Mouse (Mus musculus) gastrocnemius, postnatal 25 days (tissue): Measurements from ENCODE around the gene Kcnk3. TPM values are rescaled to one million over a fixed set of nuclear protein-coding genes. Genes with fewer than 3 reads are reported as not detected.

Source experiments
- DNase-seq: peaks from one replicate; pipeline ENCODE4 v3.0.0; 2022
- microRNA-seq, 2 experiments: library from miRNA; unstranded; fragments of <30 nt; microRNA quantifications; one replicate each; pipeline ENCODE4 v1.2.0; 2021; ENCODE audit warnings: borderline replicate concordance in 2 of 2
- total RNA-seq, 2 experiments: library from RNA; stranded (reverse); gene quantifications; 1 replicate in 1 of 2; 2 replicates in 1 of 2; pipeline ENCODE4 v1.2.3; 2021

Gene Kcnk3
- total RNA-seq, 2 experiments from 2014 or later = 0.20 to 1.4 TPM

GRCm38 (mm10) chr5:30674001-30674400, 86.0 kb downstream of the Kcnk3 start:
- no peak for DNase-seq

Small RNAs within 50 kb of the gene (microRNA-seq; reads per million reads assigned to microRNA genes)
- 0 reads per million in 2 experiments for gene Mir5625

Other genes with a start within 250 kb of the Kcnk3 start
- gene Otof, start 126.2 kb upstream of the Kcnk3 start, total RNA-seq = under 1 TPM; 0.08 to 0.18 TPM
- not detected for gene 1700001C02Rik, start 122.1 kb upstream of the Kcnk3 start, total RNA-seq
- not detected for gene Cib4, start 42.3 kb upstream of the Kcnk3 start, total RNA-seq
- gene Slc35f6, start 59.8 kb downstream of the Kcnk3 start, total RNA-seq = 10 to 100 TPM in 1 of 2 experiments, 1 to 10 TPM in 1; 9.5 to 12.0 TPM
- gene Cenpa, start 78.6 kb downstream of the Kcnk3 start, total RNA-seq = 1 to 10 TPM; 3.2 to 6.5 TPM
- 1 to 10 TPM; 1.0 to 2.0 TPM for gene Dpysl5, start 123.4 kb downstream of the Kcnk3 start, total RNA-seq
- 10 to 100 TPM; 50.6 to 57.5 TPM for gene Mapre3, start 226.5 kb downstream of the Kcnk3 start, total RNA-seq